Mouse (Mus musculus) forebrain, embryonic 11.5 days (tissue): ENCODE measurements around the gene Catsperg1. TPM values are rescaled to one million over a fixed set of nuclear protein-coding genes. Genes with fewer than 3 reads are reported as not detected.

Experiments
- ATAC-seq: fragments of 200-750 bp; cut with Nextera tagmentation; replicated peaks from 2 replicates; pipeline ENCODE4 v1.8.0; 2017; ENCODE audit warnings: moderate TSS enrichment; ENCODE audit not compliant: low FRiP score
- DNase-seq: peaks from one replicate; pipeline ENCODE4 v3.0.0-alpha.2; 2017; ENCODE audit warnings: low spot score
- H3K27ac ChIP-seq: fragments of 300-500 bp; sonication (generic); 2 replicates; pipeline ENCODE4 v1.5.1; 2014; ENCODE audit warnings: low read depth, low read length
- H3K27me3 ChIP-seq: fragments of 300-500 bp; sonication (generic); 2 replicates; pipeline ENCODE4 v1.6.1; 2014; ENCODE audit warnings: mild to moderate bottlenecking, low read length, mixed read lengths; ENCODE audit not compliant: control insufficient read depth, insufficient read depth
- H3K36me3 ChIP-seq: fragments of 300-500 bp; sonication (generic); 2 replicates; pipeline ENCODE4 v1.6.1; 2014; ENCODE audit warnings: mild to moderate bottlenecking, low read length, moderate library complexity, mixed read lengths; ENCODE audit not compliant: control insufficient read depth, insufficient read depth
- H3K4me1 ChIP-seq: fragments of 300-500 bp; sonication (generic); replicated peaks from 2 replicates; pipeline ENCODE4 v1.6.1; 2014; ENCODE audit warnings: low read length, mixed read lengths; ENCODE audit not compliant: control insufficient read depth, insufficient read depth
- H3K4me2 ChIP-seq: fragments of 300-500 bp; sonication (generic); 2 replicates; pipeline ENCODE4 v1.6.1; 2014; ENCODE audit warnings: low read depth, mild to moderate bottlenecking, low read length, moderate library complexity, mixed read lengths; ENCODE audit not compliant: severe bottlenecking
- H3K4me3 ChIP-seq: fragments of 300-500 bp; sonication (generic); 2 replicates; pipeline ENCODE4 v1.5.1; 2014; ENCODE audit warnings: low read depth, low read length
- H3K9ac ChIP-seq: fragments of 300-500 bp; sonication (generic); 2 replicates; pipeline ENCODE4 v1.6.1; 2014; ENCODE audit warnings: low read length
- H3K9me3 ChIP-seq: fragments of 300-500 bp; sonication (generic); 2 replicates; pipeline ENCODE4 v1.6.1; 2016; ENCODE audit warnings: low read length, mixed read lengths; ENCODE audit not compliant: control insufficient read depth
- WGBS: fragments of 180-500 bp; shearing (Covaris S2); extraction: QIAGEN DNeasy Blood & Tissue Kit; methylation state at CpG from one replicate; pipeline ENCODE4 v1.1.7; 2014; 5-methylcytosine and 5-hydroxymethylcytosine counted together
- polyA plus RNA-seq: library from polyadenylated mRNA; unstranded; fragments of >200 nt; fragmentation: Nextera tagmentation; extraction: Ambion mirVana; gene quantifications from 2 replicates; pipeline ENCODE4 v1.2.1, GENCODE M21; 2014

Catsperg1 gene
- polyA plus RNA-seq, 1 experiment from 2014 or later, result 0.12 TPM

DNA sequence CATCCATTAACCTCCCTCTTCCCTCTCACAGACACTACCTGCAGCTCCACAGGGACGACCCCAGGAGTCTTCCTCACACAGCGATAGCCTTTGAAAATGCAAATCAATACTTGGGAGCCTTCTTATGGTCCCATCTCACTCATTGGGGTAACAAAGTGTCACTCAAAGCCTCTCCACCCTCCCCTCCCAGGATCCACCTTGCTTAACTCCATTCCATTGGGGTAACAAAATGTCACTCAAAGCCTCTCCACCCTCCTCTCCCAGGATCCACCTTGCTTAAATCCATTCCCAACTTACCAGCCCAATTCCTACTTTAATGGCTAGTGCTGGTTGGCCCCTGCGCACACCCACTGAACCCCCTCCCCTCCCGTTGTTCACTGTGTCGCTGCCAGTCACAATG lies 55.6 kb downstream of the Catsperg1 start:
- 2% methylated on average over 5 of the region's 5 CpGs for WGBS
- Histone ChIP-seq H3K4me2 (no peak overlapping the region), H3K9ac (no peak overlapping the region), H3K9me3 (no peaks in the 10 kb centered on the region), H3K4me3 (no peak overlapping the region), H3K27ac (no peak overlapping the region), H3K4me1 (no peaks in the 10 kb centered on the region), H3K36me3 (no peaks in the 10 kb centered on the region; the same call in 1 of the 2 replicates), H3K27me3 (no peaks in the 10 kb centered on the region; the same call in 1 of the 2 replicates)
- DNase-seq (no peak), ATAC-seq (no peak)

DNA sequence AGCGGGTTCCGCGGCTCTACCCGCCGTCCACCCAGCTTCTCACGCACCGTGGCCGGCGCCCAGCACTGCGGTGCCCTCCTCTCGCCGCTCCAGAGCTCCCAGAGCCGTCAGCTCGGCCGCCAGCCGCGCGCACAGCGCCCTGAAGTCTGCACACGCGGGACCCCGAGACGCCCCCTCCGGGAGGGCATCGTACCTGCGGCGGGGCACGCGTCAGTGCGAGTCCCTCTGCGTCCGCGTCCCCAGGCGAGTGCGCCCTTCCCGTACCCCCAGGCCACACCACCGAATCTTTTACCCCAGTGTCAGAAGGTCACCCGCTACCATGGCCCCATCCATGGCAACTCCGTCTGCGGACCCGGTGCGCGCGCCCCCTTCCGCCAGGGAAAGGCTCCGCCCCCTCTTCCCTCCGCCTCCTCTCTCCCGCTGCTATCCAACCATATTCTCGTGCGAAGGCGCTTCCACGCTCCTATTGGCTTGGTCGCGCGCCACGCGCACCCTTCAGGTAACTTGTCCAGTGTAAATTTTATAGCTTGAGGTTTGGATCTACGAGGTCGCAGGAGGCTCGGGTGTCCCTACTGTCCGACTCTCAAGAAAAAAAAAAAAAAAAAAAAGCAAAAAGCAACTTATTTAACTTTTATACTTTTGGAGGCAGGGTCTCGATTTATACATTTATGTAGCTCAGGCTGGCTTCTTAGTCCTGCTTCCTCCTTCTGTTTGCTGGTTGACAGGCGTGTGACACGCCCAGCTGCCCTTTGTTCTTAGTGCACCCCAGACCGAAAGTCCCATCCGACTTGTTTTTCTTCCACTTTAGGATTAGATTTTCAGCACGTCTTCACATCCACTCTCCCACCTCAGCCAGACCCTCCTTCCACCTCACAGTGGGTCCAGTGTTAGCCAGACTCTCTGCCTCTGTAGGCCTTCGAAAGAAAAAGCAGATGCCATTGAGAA lies 57.7 kb downstream of the Catsperg1 start, which contains the start of gene Fam98c:
Fam98c (minus strand) TSS at position 397 of the 945 bp plus-strand sequence.
- H3K9me3 ChIP-seq, result no peaks in the 10 kb centered on the region

DNA sequence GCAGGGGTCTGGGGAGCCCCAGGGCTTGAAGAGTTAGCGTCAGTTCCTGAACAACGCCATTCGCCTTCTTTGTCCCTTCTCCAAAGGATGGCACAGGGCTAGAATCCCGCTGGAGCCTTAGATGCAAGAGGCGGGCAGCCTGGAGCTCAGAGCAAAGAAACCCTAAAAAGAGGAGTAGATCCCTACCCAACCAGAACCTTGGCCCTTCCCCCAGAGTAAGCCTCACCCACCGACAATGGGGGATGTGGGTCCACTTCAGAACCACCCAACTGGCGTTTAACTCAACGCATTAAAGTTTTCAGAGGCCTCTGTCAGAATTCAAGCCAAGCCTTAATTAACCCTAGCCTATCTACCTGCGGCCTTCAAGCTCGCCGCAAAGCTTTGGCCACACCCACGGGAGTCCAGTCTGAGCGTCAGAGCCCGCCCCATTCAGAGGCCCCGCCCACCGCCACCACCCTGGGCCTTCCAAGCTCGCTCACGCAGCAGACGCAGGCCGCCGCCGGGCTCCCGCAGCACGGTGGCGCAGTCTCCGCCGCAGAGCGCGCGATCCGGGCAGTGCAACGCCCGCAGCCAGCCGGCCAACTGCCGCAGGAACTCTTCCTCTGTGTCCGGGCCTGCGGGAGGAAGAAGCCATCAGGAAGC lies 58.5 kb downstream of the Catsperg1 start:
- H3K4me1 ChIP-seq, result no peaks in the 10 kb centered on the region
- no peaks in the 10 kb centered on the region for H3K9me3 ChIP-seq
- peak overlapping the region; percentile 78 for H3K9ac ChIP-seq
- H3K36me3 ChIP-seq, result no peaks in the 10 kb centered on the region; the same call in 1 of the 2 replicates
- H3K27ac ChIP-seq, result peak overlapping the region; percentile 80
- peak overlapping the region; percentile 73 for H3K4me3 ChIP-seq
- peak; percentile 93 for DNase-seq
- WGBS, result 6% methylated on average over 35 of the region's 37 CpGs
- peak; percentile 91 for ATAC-seq
- no peaks in the 10 kb centered on the region; the same call in 1 of the 2 replicates for H3K27me3 ChIP-seq
- H3K4me2 ChIP-seq, result peak overlapping the region; percentile 98

More for the DNA sequence above, 57.7 kb downstream of the Catsperg1 start, which contains the start of gene Fam98c:
- Histone ChIP-seq H3K4me1 (no peaks in the 10 kb centered on the region), H3K4me2 (peak within 1 kb of the TSS; percentile 98), H3K9ac (peak within 1 kb of the TSS; percentile 78), H3K36me3 (no peaks in the 10 kb centered on the region; the same call in 1 of the 2 replicates), H3K4me3 (peak within 1 kb of the TSS; percentile 73), H3K27me3 (no peaks in the 10 kb centered on the region; the same call in 1 of the 2 replicates), H3K27ac (peak within 1 kb of the TSS; percentile 80)
- DNase-seq (peak; percentile 92), ATAC-seq (peak; percentile 86)
- 4% methylated on average over 66 of the region's 68 CpGs for WGBS

DNA sequence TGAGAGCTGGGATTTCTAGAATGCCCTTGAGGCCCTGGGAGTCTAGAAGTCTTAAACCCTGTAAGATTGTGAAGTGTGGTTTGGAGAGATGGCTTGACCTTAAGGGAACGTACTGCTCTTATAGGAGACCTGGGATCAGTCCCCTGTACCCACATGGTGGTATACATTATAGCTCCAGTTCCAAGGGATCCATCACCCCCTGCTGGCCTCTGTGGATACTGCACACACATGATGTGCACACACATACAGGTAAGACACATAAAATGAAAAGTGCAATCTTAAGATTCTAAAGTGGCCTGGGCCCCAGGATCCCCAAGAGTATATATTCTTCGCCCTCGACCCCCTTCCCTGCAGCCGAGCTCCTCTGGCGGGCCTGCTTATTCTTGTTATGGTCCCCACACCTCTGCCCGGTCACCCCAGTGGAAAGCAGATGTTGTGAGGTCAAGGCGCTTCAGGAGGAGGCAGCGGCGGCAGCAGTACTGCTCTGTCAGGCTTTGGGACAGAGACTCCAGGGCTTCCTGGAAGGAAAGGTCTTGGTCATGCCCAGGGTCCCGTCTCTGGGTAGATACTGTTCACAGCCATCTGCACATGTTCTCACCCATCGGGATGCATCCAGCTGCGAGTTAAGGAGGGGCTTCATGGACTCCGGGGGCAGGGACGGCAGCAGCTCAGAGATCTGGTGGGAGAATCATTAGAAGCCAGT lies 59.7 kb downstream of the Catsperg1 start:
- H3K9ac ChIP-seq, result no peak overlapping the region
- no peak overlapping the region for H3K4me3 ChIP-seq
- 94% methylated on average over 14 of the region's 14 CpGs for WGBS
- H3K27me3 ChIP-seq, result no peaks in the 10 kb centered on the region; the same call in 1 of the 2 replicates
- no peaks in the 10 kb centered on the region; the same call in 1 of the 2 replicates for H3K36me3 ChIP-seq
- no peaks in the 10 kb centered on the region for H3K4me1 ChIP-seq
- H3K27ac ChIP-seq, result no peak overlapping the region
- DNase-seq (no peak), ATAC-seq (no peak)
- no peaks in the 10 kb centered on the region for H3K9me3 ChIP-seq
- H3K4me2 ChIP-seq, result no peak overlapping the region

DNA sequence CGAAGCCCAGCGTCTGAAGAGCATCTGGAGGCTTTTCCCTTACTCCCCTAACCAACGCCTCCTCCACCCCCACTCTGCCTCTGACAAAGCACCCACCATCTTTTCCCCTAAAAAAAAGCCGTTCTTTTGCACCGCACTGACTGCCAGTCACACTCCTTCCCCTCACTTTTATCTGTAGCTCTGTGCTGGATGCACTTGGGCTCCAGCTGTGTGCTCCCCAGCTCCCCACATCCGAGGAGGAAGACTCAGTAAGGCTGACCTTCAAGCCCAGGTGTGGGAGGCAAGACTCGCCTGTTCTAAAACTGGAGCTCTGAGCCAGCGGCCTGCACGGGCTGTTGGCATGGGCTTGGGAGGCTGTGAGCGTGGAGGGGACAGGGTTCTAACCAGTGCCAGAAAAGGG lies 62.3 kb downstream of the Catsperg1 start:
- H3K4me3 ChIP-seq, result no peak overlapping the region
- ATAC-seq (no peak), DNase-seq (no peak)
- H3K9me3 ChIP-seq, result no peaks in the 10 kb centered on the region
- H3K27me3 ChIP-seq, result no peaks in the 10 kb centered on the region; the same call in 1 of the 2 replicates
- WGBS, result 67% methylated on average over 10 of the region's 10 CpGs
- H3K27ac ChIP-seq, result no peak overlapping the region
- no peak overlapping the region for H3K9ac ChIP-seq
- no peaks in the 10 kb centered on the region for H3K4me1 ChIP-seq
- no peaks in the 10 kb centered on the region; the same call in 1 of the 2 replicates for H3K36me3 ChIP-seq
- H3K4me2 ChIP-seq, result no peak overlapping the region

DNA sequence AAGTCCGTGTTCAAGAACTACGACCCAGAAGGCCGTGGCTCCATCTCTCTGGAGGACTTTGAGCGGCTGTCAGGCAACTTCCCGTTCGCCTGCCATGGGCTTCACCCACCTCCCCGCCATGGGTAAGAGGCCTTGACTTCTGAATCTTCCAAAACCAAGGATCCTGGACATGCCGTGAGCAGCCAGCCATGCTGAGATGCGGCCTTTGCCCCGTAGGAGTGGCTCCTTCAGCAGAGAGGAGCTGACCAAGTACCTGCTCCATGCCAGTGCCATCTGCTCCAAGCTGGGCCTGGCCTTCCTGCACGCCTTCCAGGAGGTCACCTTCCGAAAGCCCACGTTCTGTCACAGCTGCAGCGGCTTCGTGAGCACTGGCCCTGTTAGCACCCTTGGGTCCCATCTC lies 65.1 kb downstream of the Catsperg1 start:
- no peaks in the 10 kb centered on the region for H3K4me1 ChIP-seq
- H3K36me3 ChIP-seq, result no peaks in the 10 kb centered on the region
- H3K4me3 ChIP-seq, result no peak overlapping the region
- ATAC-seq (no peak), DNase-seq (no peak)
- 92% methylated on average over 15 of the region's 15 CpGs for WGBS
- H3K27me3 ChIP-seq, result no peaks in the 10 kb centered on the region
- H3K9me3 ChIP-seq, result no peaks in the 10 kb centered on the region
- H3K4me2 ChIP-seq, result no peak overlapping the region
- no peak overlapping the region for H3K27ac ChIP-seq
- no peak overlapping the region for H3K9ac ChIP-seq

DNA sequence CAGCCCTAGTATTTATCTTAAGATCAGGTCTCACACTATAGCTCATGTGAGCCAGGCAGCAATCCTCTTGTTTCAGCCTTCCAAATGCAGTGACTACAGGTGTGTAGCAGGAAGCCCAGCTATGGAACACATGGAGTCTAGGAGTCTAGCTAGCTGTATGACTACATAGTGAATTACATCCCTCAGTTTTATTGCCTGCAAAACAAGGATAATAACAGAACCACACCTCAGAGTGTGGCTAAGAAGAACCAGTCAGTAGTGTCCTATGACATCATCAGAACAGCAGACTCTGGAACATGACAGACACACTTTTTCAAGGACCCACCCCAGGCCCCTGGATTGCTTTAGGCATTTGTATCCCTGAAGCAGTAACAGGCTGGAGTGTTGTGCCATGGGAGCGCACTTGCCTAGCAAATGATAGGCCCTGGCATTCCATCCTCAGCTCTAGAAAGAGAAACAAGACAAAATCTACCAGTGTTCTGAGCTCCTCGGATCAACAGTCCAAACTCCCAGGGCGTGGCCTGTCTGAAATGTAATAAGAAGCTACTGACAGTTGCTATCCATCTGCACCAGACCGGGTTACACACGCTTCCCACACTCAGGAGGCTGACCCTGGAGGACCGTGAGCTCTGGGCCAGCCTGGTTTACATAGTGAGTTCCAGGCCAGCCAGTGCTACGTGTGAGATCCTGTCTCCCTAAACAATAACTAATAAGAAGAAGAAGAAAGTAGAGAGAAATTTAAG lies 67.0 kb downstream of the Catsperg1 start:
- WGBS, result 90% methylated on average over 7 of the region's 7 CpGs
- H3K27ac ChIP-seq, result no peak overlapping the region
- ATAC-seq (no peak), DNase-seq (no peak)
- no peaks in the 10 kb centered on the region for H3K4me1 ChIP-seq
- H3K4me3 ChIP-seq, result no peak overlapping the region
- H3K4me2 ChIP-seq, result no peak overlapping the region
- H3K27me3 ChIP-seq, result no peaks in the 10 kb centered on the region
- no peaks in the 10 kb centered on the region for H3K9me3 ChIP-seq
- no peak overlapping the region for H3K9ac ChIP-seq
- H3K36me3 ChIP-seq, result no peaks in the 10 kb centered on the region
